Mouse (Mus musculus) ES-CJ7 (cell line): ENCODE measurements around the gene Aldh3b1.
A peak's percentile ranks its signal among the peaks of the same experiment; 100 is the strongest.

Experiments
- DNase-seq: peaks from one replicate; pipeline ENCODE4 v3.0.0; 2011; ENCODE audit warnings: low read depth, low spot score

Gene Aldh3b1

DNA sequence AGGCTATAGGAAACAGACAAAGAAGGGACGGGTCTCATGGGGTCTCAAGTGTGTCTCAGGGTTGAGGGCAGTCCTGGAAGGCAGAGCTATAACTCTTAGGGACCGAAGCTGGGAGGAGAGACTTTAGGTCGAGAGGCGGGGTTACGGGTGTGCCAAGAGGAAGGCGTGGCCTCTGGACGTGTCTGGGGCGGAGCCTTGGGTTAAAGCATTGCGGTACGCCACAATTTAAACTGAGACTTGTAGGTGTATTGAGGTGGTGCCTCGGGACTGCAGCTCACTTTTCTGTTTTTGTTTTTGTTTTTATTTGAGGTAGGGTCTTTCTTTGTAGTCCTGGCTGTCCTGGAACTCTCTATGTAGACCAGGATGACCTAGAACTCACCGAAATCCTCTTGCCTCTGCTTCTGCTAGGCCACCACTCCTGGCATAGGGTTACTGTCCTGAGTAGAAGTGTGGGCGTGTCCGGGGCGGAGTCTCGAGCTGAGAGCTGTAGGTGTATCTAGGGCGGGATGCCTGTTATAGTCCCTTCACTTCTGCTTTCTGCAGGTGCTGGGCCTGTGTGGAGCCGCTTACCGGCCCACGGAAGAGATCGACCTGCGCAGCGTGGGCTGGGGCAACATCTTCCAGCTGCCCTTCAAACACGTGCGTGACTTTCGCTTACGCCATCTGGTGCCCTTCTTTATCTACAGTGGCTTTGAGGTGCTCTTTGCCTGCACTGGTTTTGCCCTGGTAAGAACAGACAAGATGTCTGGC, 13.6 kb upstream of the Aldh3b1 start:
- DNase-seq = peak; percentile 85

DNA sequence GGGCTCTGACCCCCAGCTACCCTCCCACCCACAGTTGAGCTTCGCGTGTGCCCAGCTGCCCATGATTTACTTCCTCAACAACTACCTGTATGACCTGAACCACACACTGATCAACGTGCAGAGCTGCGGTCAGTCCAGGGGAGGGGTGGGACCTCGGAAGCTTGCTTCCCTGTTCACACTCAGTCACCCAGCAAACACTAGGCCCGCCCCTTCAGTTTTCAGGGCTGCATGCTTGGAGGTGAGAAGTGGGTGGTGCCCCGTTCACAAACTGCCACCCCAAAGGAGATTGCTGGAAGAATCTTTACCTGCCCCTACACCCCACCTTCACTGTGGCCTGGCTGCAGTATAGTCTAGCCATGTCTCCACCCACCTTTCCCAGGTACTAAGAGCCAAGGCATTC, 12.7 kb upstream of the Aldh3b1 start:
- no peak for DNase-seq

DNA sequence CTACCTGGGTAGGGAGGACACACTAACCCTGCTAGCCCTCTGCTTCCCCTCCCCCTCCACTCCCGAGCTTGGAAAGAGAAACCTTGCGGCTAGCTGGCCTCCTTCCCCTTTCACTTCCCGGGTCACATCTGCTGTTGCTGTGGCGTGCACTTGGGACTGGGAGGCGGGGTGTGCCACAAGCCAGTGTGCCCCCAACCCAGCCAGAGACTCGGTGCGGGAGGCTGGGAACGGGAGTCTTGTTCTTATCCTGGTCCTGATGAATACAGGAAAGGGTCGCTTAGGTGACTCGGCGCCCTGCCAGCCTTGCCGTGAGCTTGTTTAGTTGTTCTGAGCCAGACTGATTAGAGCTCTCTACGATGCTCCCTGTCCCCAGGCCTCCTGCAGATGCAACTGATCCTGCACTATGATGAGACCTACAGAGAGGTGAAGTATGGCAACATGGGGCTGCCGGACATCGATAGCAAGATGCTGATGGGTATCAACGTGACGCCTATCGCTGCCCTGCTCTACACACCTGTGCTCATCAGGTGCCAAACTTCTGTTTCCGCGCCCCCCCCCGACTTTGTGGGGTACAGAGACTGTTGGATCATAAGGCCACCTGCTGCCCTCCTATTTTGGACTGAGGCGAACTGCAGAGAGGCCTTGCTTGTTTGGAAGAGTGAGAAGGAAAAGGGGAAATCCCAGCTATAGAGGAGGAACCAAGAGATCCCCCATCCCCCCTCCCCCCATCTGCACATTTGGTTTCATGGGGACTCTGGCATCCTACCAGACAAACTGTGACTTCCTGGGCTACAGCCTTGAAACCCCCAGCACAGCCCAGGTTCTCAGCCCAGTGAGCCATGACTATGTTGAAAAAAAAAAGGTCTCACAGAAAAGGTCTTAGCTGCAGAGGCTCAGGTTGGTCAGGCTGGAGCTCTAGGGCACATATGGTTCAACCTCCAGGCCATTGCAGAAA, 6.6 kb upstream of the Aldh3b1 start:
- DNase-seq = no peak

DNA sequence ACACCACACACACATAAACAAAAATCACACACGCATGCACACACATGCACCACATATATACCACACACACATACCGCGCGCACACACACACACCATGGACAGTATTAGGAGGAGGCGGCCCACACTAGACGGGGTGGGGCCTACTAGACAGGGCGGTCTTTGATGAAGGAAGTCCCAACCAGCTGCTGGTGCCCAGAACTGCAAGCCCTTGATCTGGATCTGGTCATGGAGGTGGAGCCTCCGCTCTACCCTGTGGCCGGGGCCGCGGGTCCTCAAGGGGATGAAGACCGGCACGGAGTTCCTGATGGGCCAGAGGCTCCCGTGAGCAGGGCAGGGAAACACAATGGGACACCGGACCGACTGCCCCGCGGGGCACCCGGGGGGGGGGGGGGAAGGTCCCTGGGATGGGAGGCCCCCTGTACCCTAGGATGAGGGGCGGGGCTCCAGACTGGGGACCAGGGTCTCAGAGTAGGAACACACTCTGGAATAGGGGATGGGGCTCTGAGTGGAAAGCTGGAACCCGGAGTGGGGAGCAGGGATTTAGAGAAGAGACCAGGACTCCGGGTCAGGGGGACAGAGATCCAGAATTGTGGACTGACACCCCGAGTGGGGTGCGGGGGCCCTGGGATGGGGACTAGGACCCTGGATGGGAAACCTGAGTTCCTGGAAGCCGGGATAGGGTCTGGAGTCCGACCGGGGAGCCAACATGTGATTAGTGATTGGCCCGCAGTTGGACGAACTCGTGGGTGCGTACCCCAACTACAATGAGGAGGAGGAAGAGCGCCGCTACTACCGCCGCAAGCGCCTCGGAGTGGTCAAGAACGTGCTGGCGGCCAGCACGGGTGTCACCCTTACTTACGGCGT, 5.7 kb upstream of the Aldh3b1 start, which contains the start of gene Unc93b1:
Gene Unc93b1, plus strand, starts transcription at position 155 of the 864 bp plus-strand sequence.
- DNase-seq = peak; percentile 67

DNA sequence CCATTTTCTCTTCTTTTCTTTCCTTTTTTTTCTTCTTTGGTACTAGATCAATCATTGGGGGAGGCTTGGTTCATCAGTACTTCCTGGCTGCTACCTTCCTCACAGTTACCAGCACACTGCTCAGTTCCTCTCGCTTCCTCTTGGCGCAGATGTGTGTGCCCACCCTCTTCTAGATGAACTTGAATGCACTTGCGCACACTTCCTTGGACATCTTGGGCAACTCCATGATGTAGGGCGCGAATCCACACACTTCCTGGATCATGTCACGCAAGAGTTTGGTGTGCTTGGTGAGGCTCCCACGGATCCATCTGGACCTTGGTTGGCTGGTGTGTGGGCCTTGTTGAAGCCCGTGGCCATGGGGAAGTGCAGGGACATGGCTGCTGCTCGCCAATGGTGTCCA, 2.1 kb upstream of the Aldh3b1 start:
- no peak for DNase-seq

DNA sequence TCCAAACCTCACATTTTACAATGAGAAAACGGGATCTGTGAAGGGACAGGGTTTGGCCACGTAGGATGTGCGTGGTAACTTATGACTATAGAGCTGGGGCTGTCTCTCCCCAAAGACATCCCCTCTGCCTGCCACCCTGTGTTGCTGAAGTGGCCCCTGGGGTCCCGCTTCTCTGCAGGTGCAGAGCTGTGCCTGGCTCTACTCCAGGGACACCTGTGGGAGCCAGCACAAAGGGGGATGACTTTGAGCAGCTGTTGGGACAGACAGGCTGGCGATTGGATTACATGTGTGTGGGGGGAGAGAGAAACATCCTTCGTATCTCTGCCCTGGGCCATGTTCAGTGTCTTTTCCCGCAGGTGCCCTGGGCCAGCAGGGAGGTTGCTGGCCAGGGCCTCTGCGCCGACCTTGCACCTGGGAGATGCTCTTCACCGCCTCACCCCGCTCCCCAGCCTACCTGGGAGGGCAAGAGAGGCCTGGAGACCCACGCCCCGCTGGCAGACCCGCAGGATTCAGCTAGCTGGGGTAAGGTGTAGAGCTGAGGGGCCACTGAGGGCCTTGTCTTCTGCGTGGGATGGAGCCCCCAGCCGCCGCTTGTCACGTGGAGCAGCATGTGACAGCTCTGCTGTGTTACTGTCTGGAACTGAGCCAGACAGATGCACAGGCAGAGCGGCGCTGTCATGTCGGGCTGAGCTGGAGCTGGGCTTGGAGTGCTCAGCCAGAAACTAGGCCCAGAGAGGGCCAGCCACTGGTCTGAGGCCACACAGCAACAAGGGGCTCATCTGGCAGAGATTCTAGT, 852 bp upstream of the Aldh3b1 start:
- DNase-seq = no peak

DNA sequence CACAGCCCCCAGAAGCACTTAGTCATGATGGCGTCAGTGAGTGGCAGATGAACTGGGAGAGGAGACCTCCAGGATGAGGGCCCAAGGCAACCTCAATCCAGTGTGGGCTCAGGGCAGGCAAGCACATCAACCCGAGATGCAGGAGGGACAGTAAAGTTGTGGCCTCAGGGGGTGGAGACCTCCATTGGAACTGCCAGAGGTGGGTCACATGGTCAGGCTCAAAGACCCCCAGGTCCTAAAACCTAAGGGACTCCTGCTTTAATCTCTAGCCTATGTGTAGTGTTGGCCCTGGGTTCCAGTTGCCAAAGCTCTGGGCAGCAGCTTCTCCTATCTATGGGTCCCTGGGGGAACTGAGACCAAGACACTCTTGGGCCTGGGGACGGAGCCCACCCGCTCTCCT, 829 bp downstream of the Aldh3b1 start:
- no peak for DNase-seq

DNA sequence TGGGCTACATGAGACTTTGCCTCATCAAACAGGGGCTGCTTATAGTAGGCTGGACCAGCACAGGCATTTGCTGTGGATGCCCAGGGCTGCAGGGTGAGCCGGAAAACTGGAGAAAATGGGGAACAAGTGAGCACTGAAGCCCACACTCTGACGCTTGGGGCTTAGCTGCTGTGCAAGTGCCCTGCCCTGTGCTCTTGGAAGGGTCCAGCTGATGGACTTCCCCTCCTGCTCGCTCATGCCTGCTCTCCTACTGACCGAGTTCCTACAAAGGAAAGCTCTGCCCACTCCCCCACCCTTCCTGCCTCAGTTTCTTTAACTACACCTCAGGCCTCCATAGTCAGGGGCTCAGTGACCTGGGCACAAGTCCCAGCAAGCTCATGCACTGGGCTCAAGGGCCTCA, 1.6 kb downstream of the Aldh3b1 start:
- no peak for DNase-seq

DNA sequence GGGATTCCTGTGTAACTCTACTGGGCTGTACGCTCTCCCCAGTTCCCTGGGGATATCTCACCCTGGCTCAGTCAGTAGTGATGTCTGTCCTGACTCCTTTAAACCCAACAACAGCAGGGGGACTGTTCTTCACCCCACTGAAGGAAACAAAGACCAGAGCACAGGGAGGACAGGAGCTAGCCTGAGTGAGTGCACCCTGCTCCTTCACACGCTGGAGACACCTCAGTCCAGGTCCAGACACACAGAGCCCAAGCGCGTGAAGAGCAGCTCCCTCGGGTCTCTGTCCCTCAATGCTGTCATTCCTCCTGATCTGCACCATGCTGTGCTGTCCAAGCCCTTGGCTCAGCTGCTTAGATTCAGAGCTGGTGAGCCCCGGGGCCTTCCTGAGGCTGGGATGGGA, 2.9 kb downstream of the Aldh3b1 start:
- DNase-seq = no peak

DNA sequence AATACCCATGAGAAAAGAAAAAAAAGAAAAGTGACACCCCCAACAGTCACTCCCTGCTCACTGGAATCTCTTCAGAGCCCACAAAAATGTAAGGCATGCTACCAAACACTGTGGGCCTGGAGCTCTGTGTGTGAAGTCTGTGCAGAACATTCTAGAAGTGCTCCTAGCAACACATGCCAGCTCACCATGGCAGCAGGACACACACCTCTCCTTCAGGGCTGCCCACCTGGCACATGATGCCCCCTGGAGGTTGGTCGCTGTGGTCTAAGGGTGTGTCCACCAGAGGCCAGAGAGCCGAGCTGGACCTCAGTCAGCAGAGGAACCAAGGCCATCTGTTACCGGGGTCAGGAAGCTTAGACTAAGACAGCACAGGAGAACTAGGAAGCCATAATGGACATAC, 3.3 kb downstream of the Aldh3b1 start:
- DNase-seq = no peak

DNA sequence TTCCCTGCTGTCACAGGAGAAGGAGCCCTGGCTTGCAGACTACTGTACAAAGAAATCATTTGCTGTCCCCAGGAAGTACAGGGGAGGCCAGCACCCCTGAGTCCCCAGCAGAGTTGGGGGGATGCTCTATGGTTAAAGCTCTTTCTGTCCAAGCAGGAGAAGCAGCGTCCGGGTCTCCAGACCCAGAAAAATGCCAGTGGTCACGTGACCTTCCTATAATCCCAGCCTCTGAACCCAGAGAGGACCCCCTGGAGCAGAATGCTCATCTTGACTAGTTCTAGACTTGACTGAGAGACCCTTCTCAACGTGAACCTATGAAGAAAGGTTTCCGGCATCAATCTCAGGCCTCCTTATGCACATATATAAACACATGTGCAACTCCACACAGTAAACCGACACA, 3.7 kb downstream of the Aldh3b1 start:
- DNase-seq = no peak

DNA sequence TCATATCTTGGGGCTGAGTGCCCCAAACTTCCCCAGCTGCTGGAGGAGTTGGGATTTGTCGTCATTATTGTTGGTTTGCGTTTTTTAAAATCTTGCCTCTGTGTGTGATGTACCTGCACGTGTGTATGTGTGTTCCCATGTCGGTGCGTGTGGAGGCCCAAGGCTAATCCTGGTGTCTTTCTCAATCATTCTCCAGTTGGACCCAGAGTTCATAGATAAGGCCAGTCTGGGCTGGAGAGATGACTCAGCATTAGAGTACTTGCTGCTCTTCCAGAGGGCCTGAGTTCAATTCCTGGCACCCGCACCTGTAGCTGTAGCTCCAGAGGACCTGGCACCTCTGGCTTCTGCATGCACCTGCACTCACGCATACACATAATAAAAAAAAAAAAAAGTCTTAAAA, 4.7 kb downstream of the Aldh3b1 start:
- DNase-seq = no peak

DNA sequence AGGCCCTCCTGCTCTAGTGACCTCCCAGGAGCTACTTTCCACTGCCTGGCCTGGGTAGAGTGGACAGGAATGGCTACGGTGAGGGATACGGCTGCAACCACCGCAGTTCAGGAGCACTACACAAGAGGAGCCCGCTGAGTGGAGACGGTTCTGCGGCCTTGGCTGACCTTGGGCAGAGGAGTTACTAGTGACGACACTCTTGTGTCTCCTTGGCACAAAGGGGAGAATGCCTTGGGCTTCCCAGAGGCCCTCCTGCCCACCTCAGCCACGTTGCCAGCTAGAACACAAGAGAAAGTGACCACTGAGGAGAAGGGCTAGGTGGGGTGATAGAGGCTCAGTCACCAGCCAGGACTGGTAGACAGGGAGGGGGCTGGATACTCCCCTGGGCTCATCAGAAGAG, 5.4 kb downstream of the Aldh3b1 start:
- no peak for DNase-seq

DNA sequence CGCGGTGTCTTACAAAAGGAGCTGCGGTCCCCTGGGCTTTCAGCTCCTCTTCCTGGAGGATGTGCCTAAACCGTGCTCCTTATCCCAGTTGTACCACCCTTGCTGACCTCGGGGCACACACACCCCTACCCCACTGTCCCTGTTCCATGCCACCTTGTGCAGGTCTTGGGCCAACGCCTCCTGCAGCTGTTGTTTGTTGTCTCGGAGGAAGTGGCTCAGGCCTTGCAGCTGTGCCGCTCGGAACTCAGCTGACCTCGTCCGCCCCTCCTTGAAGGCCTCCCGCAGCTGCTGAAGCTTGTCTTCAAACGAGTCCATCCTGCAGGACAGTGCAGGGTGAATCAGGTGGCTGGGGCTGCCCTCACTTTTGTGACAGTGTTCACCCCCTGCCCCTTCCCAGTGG, 6.0 kb downstream of the Aldh3b1 start:
- DNase-seq = no peak

DNA sequence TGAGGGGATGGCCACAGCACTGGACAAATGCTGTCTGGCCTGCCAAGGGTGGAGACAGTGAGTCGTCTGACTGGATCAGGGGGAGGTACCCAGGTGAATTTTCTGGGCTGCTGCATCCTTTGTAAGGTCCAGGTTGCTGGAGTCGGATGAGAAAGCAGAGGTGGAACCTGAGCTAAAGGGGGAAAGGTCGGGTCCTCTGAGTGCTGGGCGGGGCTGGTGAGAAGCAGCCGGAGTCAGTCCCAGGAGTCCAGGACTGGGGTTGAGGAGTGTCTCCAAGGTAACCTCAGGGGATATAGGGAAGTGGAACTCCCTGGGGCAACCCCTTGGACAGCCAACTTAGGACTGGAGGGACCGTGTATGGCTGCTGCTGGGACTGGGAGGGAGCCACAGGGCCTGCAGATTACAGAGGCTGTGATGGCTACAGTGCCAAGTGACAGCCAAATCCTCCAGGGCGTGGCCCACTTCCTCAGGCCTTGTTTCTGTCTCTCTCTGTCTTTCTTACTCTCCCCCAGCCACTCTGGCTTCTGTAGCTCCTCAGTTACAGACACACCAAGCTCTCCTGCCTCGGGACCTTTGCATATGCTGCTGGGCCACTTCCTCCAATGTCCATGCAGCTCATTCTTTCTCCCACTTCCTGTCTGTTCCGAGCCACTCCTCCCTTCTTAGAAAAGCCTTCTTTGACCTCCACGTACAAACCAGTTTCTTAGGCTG, 6.8 kb downstream of the Aldh3b1 start:
- DNase-seq = no peak

DNA sequence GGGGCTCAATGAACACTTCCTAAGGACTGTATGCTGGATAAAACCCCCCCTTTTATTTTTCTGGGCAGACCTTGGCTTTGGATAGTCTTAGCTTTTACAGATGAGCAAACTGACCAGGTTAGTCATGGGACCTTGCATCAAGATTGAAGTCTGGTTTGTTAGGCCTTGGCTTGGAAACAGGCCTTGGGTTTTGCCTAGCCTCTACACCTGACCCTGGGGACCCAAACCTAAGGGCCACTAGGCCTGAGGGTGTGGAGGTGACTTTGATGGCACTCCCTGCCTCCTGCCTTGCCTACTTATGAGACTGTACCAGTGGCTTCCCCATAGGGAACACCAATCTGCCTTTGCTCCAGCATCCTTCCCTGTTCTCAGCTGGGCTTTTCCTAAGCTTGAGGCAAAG, 9.7 kb downstream of the Aldh3b1 start:
- no peak for DNase-seq

DNA sequence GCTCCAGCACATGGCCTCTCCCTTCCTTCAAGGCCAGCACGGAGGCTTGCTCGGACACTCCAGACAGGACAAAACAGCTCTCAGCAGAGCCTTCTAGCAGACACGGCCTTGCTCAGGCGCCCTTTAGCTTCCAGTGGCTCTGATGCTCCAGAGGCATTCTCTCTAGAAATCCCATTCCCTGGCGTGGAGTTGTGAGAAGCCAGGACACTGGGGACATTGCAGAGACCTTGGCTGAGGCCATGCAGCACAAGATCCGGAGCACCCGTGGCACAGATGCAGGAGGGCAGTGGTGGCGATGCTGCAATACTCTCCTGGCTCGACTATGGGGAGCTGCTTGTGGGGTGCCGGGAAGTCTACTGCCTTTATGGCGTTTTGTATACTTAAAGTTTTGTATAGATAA, 12.9 kb downstream of the Aldh3b1 start:
- DNase-seq = no peak

DNA sequence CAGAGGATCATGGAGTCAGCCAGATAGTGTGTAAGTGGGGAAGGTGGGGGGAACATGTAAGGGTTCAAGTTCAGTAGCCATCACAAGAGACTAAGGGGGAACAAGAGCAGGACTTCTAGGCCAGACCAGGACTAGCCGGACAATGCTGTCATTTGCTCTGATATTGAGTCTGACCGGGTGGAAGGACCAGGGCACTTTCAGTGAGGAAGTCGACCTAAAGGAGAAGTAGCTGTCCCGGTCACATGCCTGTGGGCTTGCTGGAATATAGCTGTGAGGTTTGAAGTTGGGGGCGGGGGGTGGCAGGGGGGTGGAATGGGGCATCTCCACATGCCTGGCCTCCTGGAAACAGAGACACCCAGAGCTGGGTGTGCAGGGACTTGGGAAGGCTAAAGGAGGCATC, 15.1 kb downstream of the Aldh3b1 start:
- no peak for DNase-seq

DNA sequence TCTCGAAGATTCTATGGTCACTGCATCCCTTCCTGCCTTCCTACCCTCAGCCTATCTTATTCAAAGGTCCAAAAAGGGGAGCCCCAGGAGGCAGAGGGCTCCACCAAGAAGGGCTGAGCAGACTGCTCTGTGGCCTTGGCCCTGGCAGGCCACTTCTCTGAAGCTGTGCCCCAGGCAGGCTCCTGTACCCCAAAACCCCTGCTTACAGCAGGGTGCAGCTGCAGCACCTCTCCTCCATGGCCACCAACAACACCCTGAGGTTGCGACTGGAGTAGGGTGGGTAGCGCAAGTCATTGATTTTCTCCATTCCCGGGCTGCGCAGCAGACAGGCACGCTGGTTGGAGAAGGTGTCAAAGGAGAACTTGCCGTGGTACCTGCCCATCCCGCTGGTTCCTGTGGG, 15.9 kb downstream of the Aldh3b1 start:
- DNase-seq = no peak
